12 mouse cellular contexts compared by ENCODE assay signal in the genomic region with DNA sequence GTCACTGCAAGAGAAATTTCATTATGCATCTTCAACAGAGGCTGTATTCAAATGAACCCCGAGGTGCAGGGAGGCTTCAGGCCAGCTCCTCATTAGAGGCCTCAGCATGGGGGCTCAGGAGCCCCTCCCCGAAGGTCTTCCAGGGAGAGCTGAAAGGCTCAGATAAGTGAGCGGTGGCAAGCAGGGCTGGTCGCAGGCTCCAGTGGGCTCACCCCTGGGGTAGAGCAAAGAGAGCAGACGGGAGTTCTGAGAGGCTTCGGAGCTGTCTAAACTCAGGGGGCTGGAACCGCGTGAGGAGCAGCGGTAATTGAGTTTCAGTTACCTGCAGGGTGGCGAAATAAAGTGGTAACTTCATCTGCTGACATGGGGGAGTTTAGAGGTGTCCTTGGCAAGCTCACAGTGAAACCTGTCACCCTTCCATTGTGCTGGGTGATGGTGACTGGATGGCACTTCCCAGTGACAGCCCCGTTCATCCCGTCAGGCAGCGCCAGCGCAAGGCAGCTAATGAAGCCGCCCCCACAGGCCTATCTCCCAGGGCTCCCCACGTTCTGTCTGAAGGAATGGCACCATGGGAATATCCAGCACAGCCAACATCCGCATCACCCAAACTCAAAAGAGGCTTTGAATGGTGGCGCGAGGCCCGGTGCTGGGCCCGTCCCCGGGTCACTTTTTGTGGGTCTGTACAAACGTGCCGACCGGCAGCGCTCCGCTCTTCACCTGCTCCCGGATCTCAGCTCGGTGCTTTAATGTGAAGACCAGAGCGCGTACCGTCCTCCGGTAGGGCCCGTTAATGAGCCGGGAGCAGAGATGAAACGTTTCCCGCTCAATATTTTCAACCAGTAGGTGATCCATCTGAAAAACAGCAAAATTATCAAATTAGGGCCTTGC. TPM values are rescaled to one million over a fixed set of nuclear protein-coding genes. Genes with fewer than 3 reads are reported as not detected.
DNase-seq lines count a peak whose midpoint lies in the region; ATAC-seq lines count a peak whose summit lies in the region.
"Had no signal": no experiment of that assay in that cellular context is flagged by ENCODE, and none has a peak within 500 bp of the region (broad histone marks: within the 10 kb centered on the region; RNA-seq: fewer than 3 reads in every experiment).

No protein-coding gene starts in this region.

- H3K27me3 ChIP-seq in neural tube, embryonic 11.5 days (ENCODE audit: control insufficient read depth, insufficient read depth, low read length) = no peaks in the 10 kb centered on the region
- H3K27me3 ChIP-seq in forebrain, embryonic 15.5 days = no peaks in the 10 kb centered on the region
- peaks cover 31% of the 10 kb centered on the region for H3K27me3 ChIP-seq in midbrain, embryonic 10.5 days (ENCODE audit: low read depth, poor library complexity, severe bottlenecking)
- H3K27me3 ChIP-seq in liver, embryonic 12.5 days (replicated peaks) = no peaks in the 10 kb centered on the region

- DNase-seq in neural tube, embryonic 11.5 days (ENCODE audit: low spot score) = peak; percentile 32
- no peak for DNase-seq in neural tube, embryonic 10.5 days (ENCODE audit: extremely low spot score, low spot score)
- DNase-seq in midbrain, embryonic 10.5 days (ENCODE audit: low spot score) = peak; percentile 28
- DNase-seq in frontal cortex, postnatal 25 days (ENCODE audit: low spot score in 2 of 2) = no peak
- DNase-seq: right cerebral cortex, postnatal 4 days; thymus, adult 2 months had no signal

- peaks cover 24% of the 10 kb centered on the region for H3K4me1 ChIP-seq in neural tube, embryonic 11.5 days (ENCODE audit: control insufficient read depth, insufficient read depth, low read length)
- peaks cover 28% of the 10 kb centered on the region for H3K4me1 ChIP-seq in forebrain, embryonic 15.5 days
- peaks cover 67% of the 10 kb centered on the region for H3K4me1 ChIP-seq in midbrain, embryonic 10.5 days
- H3K4me1 ChIP-seq in liver, embryonic 12.5 days = peaks cover 7% of the 10 kb centered on the region; the same call in 1 of the 2 replicates

- H3K4me2 ChIP-seq in neural tube, embryonic 11.5 days (ENCODE audit: low read depth) = no peak overlapping the region
- H3K4me2 ChIP-seq in forebrain, embryonic 15.5 days (replicated peaks) = peak overlapping the region; percentile 9; the same call in 1 of the 2 replicates
- H3K4me2 ChIP-seq in liver, embryonic 12.5 days = no peak overlapping the region
- H3K4me2 ChIP-seq: lung, embryonic 14.5 days had no signal

- WGBS in neural tube, embryonic 11.5 days = 45% methylated on average over 37 of the region's 37 CpGs
- WGBS in forebrain, embryonic 15.5 days = 12% methylated on average over 37 of the region's 37 CpGs
- 33% methylated on average over 37 of the region's 37 CpGs for WGBS in midbrain, embryonic 10.5 days
- 75% methylated on average over 37 of the region's 37 CpGs for WGBS in liver, embryonic 12.5 days (ENCODE audit: insufficient replicate concordance)

- H3K9ac ChIP-seq in neural tube, embryonic 11.5 days (ENCODE audit: low read length) = no peak overlapping the region
- H3K9ac ChIP-seq in forebrain, embryonic 15.5 days (replicated peaks) = no peak overlapping the region
- H3K9ac ChIP-seq in liver, embryonic 12.5 days = no peak overlapping the region
- H3K9ac ChIP-seq: lung, embryonic 14.5 days had no signal

- H3K4me3 ChIP-seq in neural tube, embryonic 11.5 days (ENCODE audit: low read depth, low read length) = no peak overlapping the region
- H3K4me3 ChIP-seq in forebrain, embryonic 15.5 days = no peak overlapping the region
- no peak overlapping the region; the same call in 1 of the 2 replicates for H3K4me3 ChIP-seq in midbrain, embryonic 10.5 days
- no peak overlapping the region for H3K4me3 ChIP-seq in liver, embryonic 12.5 days

- no peaks in the 10 kb centered on the region for H3K36me3 ChIP-seq in neural tube, embryonic 11.5 days (ENCODE audit: control insufficient read depth, insufficient read depth, low read length)
- no peaks in the 10 kb centered on the region for H3K36me3 ChIP-seq in forebrain, embryonic 15.5 days
- H3K36me3 ChIP-seq in midbrain, embryonic 10.5 days = peaks cover 18% of the 10 kb centered on the region
- peaks cover 25% of the 10 kb centered on the region for H3K36me3 ChIP-seq in liver, embryonic 12.5 days

- peak overlapping the region; percentile 53; the same call in 1 of the 2 replicates for H3K27ac ChIP-seq in neural tube, embryonic 11.5 days (ENCODE audit: low read depth, low read length)
- peak overlapping the region; percentile 46 for H3K27ac ChIP-seq in forebrain, embryonic 15.5 days (replicated peaks)
- H3K27ac ChIP-seq in midbrain, embryonic 10.5 days (replicated peaks) = peak overlapping the region; percentile 64
- H3K27ac ChIP-seq in liver, embryonic 12.5 days = no peak overlapping the region

- no peak for ATAC-seq in neural tube, embryonic 11.5 days (ENCODE audit: insufficient read depth, low FRiP score, low TSS enrichment)
- peak; percentile 47 for ATAC-seq in forebrain, embryonic 15.5 days (replicated peaks)
- no peak for ATAC-seq in frontal cortex, adult (ENCODE audit: low TSS enrichment)
- ATAC-seq in liver, embryonic 12.5 days = no peak
- ATAC-seq: activated CD4-positive, CD25-positive, alpha-beta regulatory T cell, adult 4 months had no signal

- no peaks in the 10 kb centered on the region for H3K9me3 ChIP-seq in neural tube, embryonic 11.5 days (ENCODE audit: control insufficient read depth, low read length)
- H3K9me3 ChIP-seq in forebrain, embryonic 15.5 days = no peaks in the 10 kb centered on the region
- H3K9me3 ChIP-seq in midbrain, embryonic 10.5 days (replicated peaks) = no peaks in the 10 kb centered on the region
- no peaks in the 10 kb centered on the region for H3K9me3 ChIP-seq in liver, embryonic 12.5 days (replicated peaks)

RNA-seq across cellular contexts. Expression of gene Tmem59, which starts 39.0 kb away (rescaled TPM):
- polyA plus RNA-seq in neural tube, embryonic 11.5 days (2014; fragmentation: Nextera tagmentation; extraction: Ambion mirVana) = 316 and 334 TPM in 2 replicates
- polyA plus RNA-seq in forebrain, embryonic 15.5 days (2015; fragmentation: Nextera tagmentation; extraction: Ambion mirVana) = 373 and 391 TPM in 2 replicates
- polyA plus RNA-seq in midbrain, embryonic 10.5 days (2016; fragmentation: Nextera tagmentation; extraction: Ambion mirVana) = 279 and 311 TPM in 2 replicates
- 159 and 165 TPM in 2 replicates for polyA plus RNA-seq in liver, embryonic 12.5 days (2016; fragmentation: Nextera tagmentation; extraction: Ambion mirVana)

RNA-seq across cellular contexts. Expression of gene Tceanc2, which starts 39.7 kb away (rescaled TPM):
- 24.8 and 29.1 TPM in 2 replicates for polyA plus RNA-seq in neural tube, embryonic 11.5 days (2014; fragmentation: Nextera tagmentation; extraction: Ambion mirVana)
- 30.7 and 45.9 TPM in 2 replicates for polyA plus RNA-seq in forebrain, embryonic 15.5 days (2015; fragmentation: Nextera tagmentation; extraction: Ambion mirVana)
- 30.6 and 39.7 TPM in 2 replicates for polyA plus RNA-seq in midbrain, embryonic 10.5 days (2016; fragmentation: Nextera tagmentation; extraction: Ambion mirVana)
- 11.8 and 13.8 TPM in 2 replicates for polyA plus RNA-seq in liver, embryonic 12.5 days (2016; fragmentation: Nextera tagmentation; extraction: Ambion mirVana)

RNA-seq across cellular contexts. Expression of gene Cdcp2, which starts 42.5 kb away (rescaled TPM):
- polyA plus RNA-seq in neural tube, embryonic 11.5 days (2014; fragmentation: Nextera tagmentation; extraction: Ambion mirVana) = 0.24 and 0.64 TPM in 2 replicates
- not detected in 2 replicates for polyA plus RNA-seq in forebrain, embryonic 15.5 days (2015; fragmentation: Nextera tagmentation; extraction: Ambion mirVana)
- 0.11 and 0.22 TPM in 2 replicates for polyA plus RNA-seq in midbrain, embryonic 10.5 days (2016; fragmentation: Nextera tagmentation; extraction: Ambion mirVana)
- polyA plus RNA-seq in liver, embryonic 12.5 days (2016; fragmentation: Nextera tagmentation; extraction: Ambion mirVana) = not detected in 2 replicates
- polyA plus RNA-seq: activated CD4-positive, CD25-positive, alpha-beta regulatory T cell, adult 4 months; intestine, embryonic 16.5 days; lung, embryonic 14.5 days had no signal

Comparison
In these comparisons a context has a peak if more than half of its experiments do, and no peak if none do; other contexts are left out.
1. DNase-seq: peak in neural tube, embryonic 11.5 days (single experiment) and midbrain, embryonic 10.5 days (single experiment); none in neural tube, embryonic 10.5 days (single experiment) and frontal cortex, postnatal 25 days (0 of 2).